Mouse (Mus musculus) liver, embryonic 14.5 days (tissue): ENCODE measurements at regions not wholly inside any gene's neighbourhood (a gene's known extent, or its start where the extent isn't known, plus 50 kb on each side); places are given as distances from the start of the nearest gene placed in this dataset.

ENCODE experiments used
- ATAC-seq: fragments of 200-750 bp; cut with Nextera tagmentation; 2 replicates; pipeline ENCODE4 v1.8.0; 2017; ENCODE audit warnings: moderate number of reproducible peaks, mild to moderate bottlenecking, moderate library complexity; ENCODE audit not compliant: insufficient read depth
- DNase-seq, 3 experiments: peaks; one replicate each; pipeline ENCODE4 v3.0.0-alpha.2; 2012 to 2013; ENCODE audit warnings: low read depth in 3 of 3, low spot score in 3 of 3
- H3K27ac ChIP-seq: fragments of 300-500 bp; sonication (generic); 2 replicates; pipeline ENCODE4 v1.5.1; 2014; ENCODE audit warnings: moderate library complexity, mild to moderate bottlenecking, control low read depth, inconsistent platforms
- H3K27me3 ChIP-seq: fragments of 300-500 bp; sonication (generic); 2 replicates; pipeline ENCODE4 v1.6.1; 2014; ENCODE audit warnings: mild to moderate bottlenecking, low read length, moderate library complexity; ENCODE audit not compliant: control insufficient read depth, insufficient read depth
- H3K36me3 ChIP-seq: fragments of 300-500 bp; sonication (generic); replicated peaks from 2 replicates; pipeline ENCODE4 v1.6.1; 2014; ENCODE audit warnings: low read depth; ENCODE audit not compliant: control insufficient read depth, insufficient read depth
- H3K4me1 ChIP-seq, 2 experiments: fragments of 200-500 bp in 1 of 2; fragments of 300-500 bp in 1 of 2; sonication (generic) in 1 of 2; replicated peaks; 2 replicates each; pipeline ENCODE4 v1.6.1; 2012 to 2014; ENCODE audit warnings: antibody characterized with exemption in 1 of 2, inconsistent platforms in 1 of 2, low read length in 1 of 2; ENCODE audit not compliant: control insufficient read depth in 2 of 2, insufficient read depth in 2 of 2
- H3K4me2 ChIP-seq: fragments of 300-500 bp; sonication (generic); 2 replicates; pipeline ENCODE4 v1.6.1; 2014; ENCODE audit warnings: low read depth, mild to moderate bottlenecking, control low read depth, moderate library complexity
- H3K4me3 ChIP-seq, 2 experiments: fragments of 200-500 bp in 1 of 2; fragments of 300-500 bp in 1 of 2; sonication (generic) in 1 of 2; 2 replicates each; pipeline ENCODE4 v1.5.1; 2012 to 2014; ENCODE audit warnings: low read depth in 2 of 2, low read length in 2 of 2, mild to moderate bottlenecking in 2 of 2, control low read depth in 1 of 2, inconsistent platforms in 1 of 2, moderate library complexity in 1 of 2; ENCODE audit not compliant: insufficient read depth in 1 of 2
- H3K9ac ChIP-seq: fragments of 300-500 bp; sonication (generic); replicated peaks from 2 replicates; pipeline ENCODE4 v1.6.1; 2014; ENCODE audit warnings: mild to moderate bottlenecking, control low read depth, moderate library complexity
- H3K9me3 ChIP-seq: fragments of 300-500 bp; sonication (generic); 2 replicates; pipeline ENCODE4 v1.6.1; 2016; ENCODE audit warnings: low read length, mixed read lengths; ENCODE audit not compliant: control insufficient read depth
- CTCF ChIP-seq: IDR thresholded peaks from 2 replicates; pipeline ENCODE4 v1.5.1; 2016; ENCODE audit warnings: antibody characterized with exemption, low read depth, control low read depth
- EP300 ChIP-seq: IDR thresholded peaks from 2 replicates; pipeline ENCODE4 v1.6.1; 2016; ENCODE audit warnings: antibody characterized with exemption, low read depth
- WGBS: fragments of 180-500 bp; shearing (Covaris S2); extraction: QIAGEN DNeasy Blood & Tissue Kit; methylation state at CpG from one replicate; pipeline ENCODE4 v1.1.7; 2014; ENCODE audit not compliant: insufficient replicate concordance; 5-methylcytosine and 5-hydroxymethylcytosine counted together

DNA sequence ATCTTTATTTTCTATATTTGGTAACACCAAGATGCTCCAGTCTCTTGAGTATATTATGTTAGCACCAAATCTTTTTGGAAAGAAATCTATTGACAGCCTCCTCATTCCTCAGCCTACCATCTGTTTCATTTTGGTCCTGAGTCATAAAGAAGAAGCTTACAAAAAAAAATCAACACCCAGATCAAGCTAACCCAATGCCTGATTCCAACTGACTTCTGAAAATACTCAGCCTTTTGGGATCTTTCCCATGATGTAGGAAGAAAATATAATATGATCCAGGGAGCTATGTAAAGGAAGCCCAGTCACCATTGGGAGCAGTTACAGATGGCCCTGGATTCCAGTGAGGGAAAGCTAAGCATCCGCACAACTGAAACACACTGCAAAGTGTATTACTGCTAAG lies 231.3 kb upstream of the Kynu start:
- Histone ChIP-seq H3K9me3 (no peaks in the 10 kb centered on the region), H3K4me1 (no peaks in the 10 kb centered on the region), H3K27me3 (no peaks in the 10 kb centered on the region), H3K27ac (no peak overlapping the region), H3K4me2 (no peak overlapping the region), H3K9ac (no peak overlapping the region), H3K36me3 (no peaks in the 10 kb centered on the region), H3K4me3 (no peak overlapping the region)
- ATAC-seq, result no peak
- WGBS, result 80% methylated on average over 1 of the region's 1 CpGs
- TF ChIP-seq EP300, result no peak
- no peak for TF ChIP-seq CTCF
- DNase-seq, result no peak

DNA sequence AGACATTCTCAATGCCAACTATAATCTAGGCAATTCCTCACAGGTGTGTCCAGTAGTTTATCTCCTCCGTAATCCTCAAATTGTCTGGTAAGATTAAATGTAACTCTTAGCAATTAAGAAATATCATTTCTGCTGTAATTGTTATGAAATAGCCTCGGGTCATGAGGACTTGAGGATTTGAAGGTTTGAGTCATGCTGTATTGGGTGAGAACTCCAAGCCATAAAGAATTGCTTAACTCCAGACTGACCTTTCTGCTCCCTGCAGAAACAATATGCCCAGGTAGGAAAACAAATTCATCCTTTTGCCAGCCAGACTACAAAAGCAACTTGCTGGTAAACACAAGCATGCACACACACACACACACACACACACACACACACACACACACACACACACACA lies 190.8 kb upstream of the Kynu start:
- ATAC-seq (no peak), DNase-seq (no peak)
- Histone ChIP-seq H3K36me3 (no peaks in the 10 kb centered on the region), H3K4me2 (no peak overlapping the region), H3K9ac (no peak overlapping the region), H3K4me1 (no peaks in the 10 kb centered on the region), H3K4me3 (no peak overlapping the region), H3K27me3 (no peaks in the 10 kb centered on the region), H3K9me3 (no peaks in the 10 kb centered on the region), H3K27ac (no peak overlapping the region)
- TF ChIP-seq EP300, result no peak
- no peak for TF ChIP-seq CTCF
- 43% methylated on average over 2 of the region's 2 CpGs for WGBS

DNA sequence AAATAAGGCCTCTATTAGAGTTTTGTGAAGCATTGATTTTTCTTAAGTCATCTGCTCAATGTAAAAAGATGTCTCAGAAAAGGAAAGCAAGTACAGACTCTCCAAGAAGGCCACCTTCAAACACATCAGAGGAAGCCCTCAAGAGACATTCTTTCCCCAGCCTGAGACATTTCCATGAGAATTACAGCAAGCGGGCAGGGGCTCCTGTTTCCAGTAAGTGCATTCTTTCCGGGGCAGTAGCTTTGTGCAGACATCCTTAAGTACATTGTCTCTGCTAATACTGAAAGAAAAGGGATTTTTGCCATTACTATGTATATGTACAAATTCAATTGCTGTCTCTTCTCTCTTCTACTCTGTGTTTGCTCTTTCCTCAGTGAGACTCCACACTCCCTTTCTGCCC lies 189.3 kb upstream of the Kynu start:
- no peaks in the 10 kb centered on the region for H3K9me3 ChIP-seq
- H3K4me1 ChIP-seq, result no peaks in the 10 kb centered on the region
- no peak overlapping the region for H3K9ac ChIP-seq
- H3K36me3 ChIP-seq, result no peaks in the 10 kb centered on the region
- ATAC-seq (no peak), DNase-seq (no peak)
- WGBS, result 57% methylated on average over 2 of the region's 2 CpGs
- TF ChIP-seq EP300, result no peak
- no peak overlapping the region for H3K4me2 ChIP-seq
- no peaks in the 10 kb centered on the region for H3K27me3 ChIP-seq
- H3K4me3 ChIP-seq, result no peak overlapping the region
- H3K27ac ChIP-seq, result no peak overlapping the region

DNA sequence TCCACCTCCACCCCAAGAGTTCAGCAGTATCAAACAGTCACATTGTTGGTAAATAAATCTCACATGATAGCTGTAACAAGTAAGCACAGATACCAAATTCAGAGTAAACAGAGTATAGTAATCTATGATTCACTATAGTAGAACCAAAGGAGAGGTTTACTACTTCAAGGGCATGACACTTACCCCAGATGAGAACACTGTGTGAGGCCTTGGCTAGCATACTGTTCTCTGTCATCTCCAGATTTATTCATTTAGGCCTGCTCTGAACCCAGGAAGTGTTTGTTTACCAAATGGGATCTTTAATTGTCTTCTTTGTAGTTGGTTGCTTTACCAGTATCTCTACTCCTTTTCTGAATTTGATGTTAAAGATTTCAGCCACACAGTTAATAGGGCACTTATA lies 151.8 kb upstream of the Kynu start:
- no peak overlapping the region for H3K27ac ChIP-seq
- H3K9ac ChIP-seq, result no peak overlapping the region
- no peaks in the 10 kb centered on the region for H3K9me3 ChIP-seq
- H3K4me2 ChIP-seq, result no peak overlapping the region
- DNase-seq (no peak), ATAC-seq (no peak)
- TF ChIP-seq EP300, result no peak
- TF ChIP-seq CTCF, result no peak
- no peaks in the 10 kb centered on the region for H3K36me3 ChIP-seq
- H3K4me1 ChIP-seq, result no peaks in the 10 kb centered on the region
- H3K27me3 ChIP-seq, result no peaks in the 10 kb centered on the region
- H3K4me3 ChIP-seq, result no peak overlapping the region

DNA sequence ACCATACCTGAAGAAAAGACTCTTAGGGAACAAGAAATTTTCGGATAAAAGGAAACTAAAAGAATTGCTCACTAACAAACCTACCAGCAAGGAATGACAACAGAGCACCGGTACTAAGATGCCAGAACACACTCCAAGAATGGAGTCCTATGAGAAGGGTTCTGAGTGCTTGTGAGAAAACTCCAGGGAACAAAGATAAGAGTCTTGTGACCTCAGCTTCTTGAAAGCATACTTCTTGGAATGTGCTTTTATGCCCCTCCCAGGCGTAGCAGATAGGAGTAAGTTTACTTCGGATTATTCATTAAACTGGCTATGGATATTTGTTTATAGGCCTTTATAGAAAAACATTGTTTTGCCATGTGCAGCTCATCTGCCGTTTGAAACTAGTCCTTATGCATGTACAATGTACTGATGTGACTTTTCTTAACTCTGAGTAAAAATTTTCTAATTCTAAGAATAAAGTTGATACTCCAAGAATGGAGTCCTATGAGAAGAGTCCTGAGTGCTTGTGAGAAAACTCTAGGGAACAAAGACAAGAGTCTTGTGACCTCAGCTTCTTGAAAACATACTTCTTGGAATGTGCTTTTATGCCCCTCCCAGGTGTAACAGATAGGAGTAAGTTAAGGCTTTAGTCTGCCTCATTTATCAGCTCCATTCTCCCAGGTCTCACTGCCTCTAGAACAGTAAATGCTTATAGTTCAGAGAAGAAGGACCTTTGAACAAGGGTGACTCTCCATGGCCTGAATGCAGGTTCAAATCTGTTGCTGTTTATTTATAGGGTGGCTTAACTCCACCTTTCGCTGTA lies 150.8 kb upstream of the Kynu start:
- no peaks in the 10 kb centered on the region for H3K27me3 ChIP-seq
- ATAC-seq (no peak), DNase-seq (no peak)
- no peak overlapping the region for H3K4me3 ChIP-seq
- no peak overlapping the region for H3K9ac ChIP-seq
- no peak overlapping the region for H3K27ac ChIP-seq
- no peaks in the 10 kb centered on the region for H3K36me3 ChIP-seq
- H3K4me2 ChIP-seq, result no peak overlapping the region
- TF ChIP-seq EP300, result no peak
- no peak for TF ChIP-seq CTCF
- no peaks in the 10 kb centered on the region for H3K4me1 ChIP-seq
- WGBS, result 58% methylated on average over 6 of the region's 6 CpGs
- H3K9me3 ChIP-seq, result no peaks in the 10 kb centered on the region
